Mouse (Mus musculus) MEL (cell line): Measurements from ENCODE around the gene Rxrb.

Source experiments
- BHLHE40 ChIP-seq: IDR thresholded peaks from 2 replicates; pipeline ENCODE4 v1.6.1; 2012; ENCODE audit warnings: low read depth, mild to moderate bottlenecking, inconsistent platforms, low read length, improper control_type of control experiment, borderline replicate concordance
- CTCF ChIP-seq, 3 experiments: IDR thresholded peaks in 2 of 3; conservative IDR thresholded peaks in 1 of 3; 2 replicates each; pipeline ENCODE4 v1.5.1; 2011 to 2012; ENCODE audit warnings: low read length in 3 of 3, low read depth in 2 of 3, mild to moderate bottlenecking in 2 of 3, improper control_type of control experiment in 1 of 3, inconsistent platforms in 1 of 3, mixed read lengths in 1 of 3, moderate library complexity in 1 of 3; ENCODE audit not compliant: control insufficient read depth in 1 of 3, insufficient read depth in 1 of 3, poor library complexity in 1 of 3, severe bottlenecking in 1 of 3
- E2F4 ChIP-seq: IDR thresholded peaks from 2 replicates; pipeline ENCODE4 v1.6.1; 2011; ENCODE audit warnings: low read depth, low read length, improper control_type of control experiment, borderline replicate concordance
- EP300 ChIP-seq, 2 experiments: IDR thresholded peaks; 2 replicates each; pipeline ENCODE4 v1.6.1; 2011; ENCODE audit warnings: improper control_type of control experiment in 2 of 2, low read length in 2 of 2, low read depth in 1 of 2, mild to moderate bottlenecking in 1 of 2
- GABPA ChIP-seq: IDR thresholded peaks from 2 replicates; pipeline ENCODE4 v1.6.1; 2012; ENCODE audit warnings: low read depth, mild to moderate bottlenecking, inconsistent platforms, low read length, improper control_type of control experiment, moderate library complexity
- JUND ChIP-seq: IDR thresholded peaks from 2 replicates; pipeline ENCODE4 v1.6.1; 2011; ENCODE audit warnings: low read depth, mild to moderate bottlenecking, improper control_type of control experiment, low read length
- MAX ChIP-seq: IDR thresholded peaks from 2 replicates; pipeline ENCODE4 v1.6.1; 2011; ENCODE audit warnings: low read length, improper control_type of control experiment
- MXI1 ChIP-seq: IDR thresholded peaks from 2 replicates; pipeline ENCODE4 v1.6.1; 2011; ENCODE audit warnings: mild to moderate bottlenecking, low read depth, low read length, improper control_type of control experiment
- NELFE ChIP-seq: IDR thresholded peaks from 2 replicates; pipeline ENCODE4 v1.6.1; 2011; ENCODE audit warnings: low read depth, low read length, improper control_type of control experiment
- POLR2A ChIP-seq, 2 experiments: IDR thresholded peaks; 2 replicates each; pipeline ENCODE4 v1.6.1; 2011 to 2012; ENCODE audit warnings: low read length in 2 of 2, mild to moderate bottlenecking in 2 of 2, control low read depth in 1 of 2, improper control_type of control experiment in 1 of 2, low read depth in 1 of 2, moderate library complexity in 1 of 2; ENCODE audit not compliant: control insufficient read depth in 1 of 2, insufficient read depth in 1 of 2, poor library complexity in 1 of 2
- SIN3A ChIP-seq: IDR thresholded peaks from 2 replicates; pipeline ENCODE4 v1.6.1; 2012; ENCODE audit warnings: low read length, improper control_type of control experiment, inconsistent platforms
- TBP ChIP-seq: IDR thresholded peaks from 2 replicates; pipeline ENCODE4 v1.8.0; 2011; ENCODE audit warnings: low read depth, low read length, improper control_type of control experiment
- USF1 ChIP-seq: IDR thresholded peaks from 2 replicates; pipeline ENCODE4 v1.6.1; 2014; ENCODE audit warnings: low read depth, mild to moderate bottlenecking, inconsistent platforms, low read length, improper control_type of control experiment, moderate library complexity
- USF2 ChIP-seq, 2 experiments: IDR thresholded peaks; 2 replicates each; pipeline ENCODE4 v1.6.1; 2011 to 2012; ENCODE audit warnings: improper control_type of control experiment in 2 of 2, low read length in 2 of 2, borderline replicate concordance in 1 of 2, inconsistent platforms in 1 of 2, low read depth in 1 of 2, mild to moderate bottlenecking in 1 of 2; ENCODE audit not compliant: insufficient read depth in 1 of 2

DNA sequence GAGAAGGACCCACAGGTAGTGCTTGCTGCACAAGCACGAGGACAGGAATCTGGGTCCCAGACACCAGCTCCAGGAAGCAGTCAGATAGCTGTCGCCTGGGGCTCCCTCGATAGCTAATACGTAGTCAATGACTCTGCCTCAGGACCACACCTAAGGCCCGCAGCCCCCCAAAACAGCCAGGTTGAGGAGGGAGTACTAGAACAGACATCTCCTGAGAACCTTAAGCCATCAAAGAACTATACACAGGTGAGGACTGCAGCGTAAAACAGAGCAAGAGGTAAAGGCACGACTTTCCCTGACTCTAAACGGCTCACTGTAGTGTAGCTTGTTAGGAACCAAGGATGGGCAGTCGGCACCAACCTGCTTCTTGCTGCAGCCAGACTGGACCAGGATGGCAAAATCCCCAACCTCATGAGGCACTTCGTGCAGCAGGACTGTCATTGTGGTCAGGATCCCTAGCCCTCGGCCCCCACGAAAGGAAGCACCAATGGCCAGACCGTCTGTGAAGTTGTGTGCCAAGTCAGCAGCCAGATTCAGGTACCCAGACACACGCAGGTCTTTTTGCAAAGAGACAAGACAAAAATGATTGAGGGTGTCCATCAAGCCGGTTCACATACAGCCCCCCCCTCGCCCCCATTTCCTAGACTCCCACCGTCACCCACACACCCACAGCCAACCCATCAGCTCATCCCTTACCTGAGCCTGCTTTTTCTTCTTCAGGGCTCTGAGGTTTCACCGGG is 2.3 kb upstream of the Rxrb start:
- TF ChIP-seq CTCF (IDR thresholded peaks at IDR 0.05 in 2 of 3, conservative IDR thresholded peaks at IDR 0.05 in 1 of 3; ENCODE audit: control insufficient read depth in 1 of 3, insufficient read depth in 1 of 3, low read depth in 2 of 3, low read length in 3 of 3, poor library complexity in 1 of 3, severe bottlenecking in 1 of 3), result no peak
- TF ChIP-seq USF1, result no peak
- no peak for TF ChIP-seq EP300 (IDR thresholded peaks at IDR 0.05; ENCODE audit: low read depth in 1 of 2, low read length in 2 of 2)
- no peak for TF ChIP-seq POLR2A (IDR thresholded peaks at IDR 0.05; ENCODE audit: control insufficient read depth in 1 of 2, insufficient read depth in 1 of 2, low read depth in 1 of 2, low read length in 2 of 2, poor library complexity in 1 of 2)
- TF ChIP-seq BHLHE40, result no peak
- TF ChIP-seq USF2 (IDR thresholded peaks at IDR 0.05; ENCODE audit: borderline replicate concordance in 1 of 2, insufficient read depth in 1 of 2, low read depth in 1 of 2, low read length in 2 of 2), result no peak
- TF ChIP-seq GABPA, result no peak
- no peak for TF ChIP-seq MAX
- no peak for TF ChIP-seq SIN3A
- TF ChIP-seq JUND, result no peak
- TF ChIP-seq E2F4, result no peak
- TF ChIP-seq TBP, result no peak
- no peak for TF ChIP-seq MXI1
- no peak for TF ChIP-seq NELFE
